Mouse (Mus musculus) cerebellum, postnatal 36 days (tissue): ENCODE results near the gene Six4.
"Not testable (repeated sequence)": the region's sequence is repeated elsewhere in the genome, so short reads cannot be mapped to it uniquely, and the experiment has no call there.

Experiments
- DNase-seq, 2 experiments: peaks; one replicate each; pipeline ENCODE4 v3.0.0; 2021 to 2022; ENCODE audit warnings: mixed read lengths in 2 of 2

Gene Six4

DNA sequence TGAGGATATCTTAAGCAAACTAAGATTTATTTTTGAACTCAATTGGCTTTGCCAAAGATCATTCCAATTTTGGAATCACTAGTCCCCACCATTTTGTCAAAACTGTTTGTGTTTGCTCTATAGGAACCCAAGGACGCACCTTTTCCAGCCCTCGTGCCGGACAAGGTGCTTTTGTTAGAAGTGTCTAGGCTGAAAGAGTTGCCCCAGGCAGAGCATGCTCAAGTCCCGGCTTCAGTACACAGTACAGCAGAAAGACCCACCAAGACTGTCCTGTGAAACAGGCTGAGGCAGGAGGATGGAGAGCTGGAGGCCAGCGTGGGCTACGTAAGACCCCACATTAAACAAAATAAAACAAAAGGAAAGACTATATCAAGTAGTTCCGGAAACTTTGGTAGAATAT is 26.2 kb downstream of the Six4 start:
- DNase-seq: no peak

DNA sequence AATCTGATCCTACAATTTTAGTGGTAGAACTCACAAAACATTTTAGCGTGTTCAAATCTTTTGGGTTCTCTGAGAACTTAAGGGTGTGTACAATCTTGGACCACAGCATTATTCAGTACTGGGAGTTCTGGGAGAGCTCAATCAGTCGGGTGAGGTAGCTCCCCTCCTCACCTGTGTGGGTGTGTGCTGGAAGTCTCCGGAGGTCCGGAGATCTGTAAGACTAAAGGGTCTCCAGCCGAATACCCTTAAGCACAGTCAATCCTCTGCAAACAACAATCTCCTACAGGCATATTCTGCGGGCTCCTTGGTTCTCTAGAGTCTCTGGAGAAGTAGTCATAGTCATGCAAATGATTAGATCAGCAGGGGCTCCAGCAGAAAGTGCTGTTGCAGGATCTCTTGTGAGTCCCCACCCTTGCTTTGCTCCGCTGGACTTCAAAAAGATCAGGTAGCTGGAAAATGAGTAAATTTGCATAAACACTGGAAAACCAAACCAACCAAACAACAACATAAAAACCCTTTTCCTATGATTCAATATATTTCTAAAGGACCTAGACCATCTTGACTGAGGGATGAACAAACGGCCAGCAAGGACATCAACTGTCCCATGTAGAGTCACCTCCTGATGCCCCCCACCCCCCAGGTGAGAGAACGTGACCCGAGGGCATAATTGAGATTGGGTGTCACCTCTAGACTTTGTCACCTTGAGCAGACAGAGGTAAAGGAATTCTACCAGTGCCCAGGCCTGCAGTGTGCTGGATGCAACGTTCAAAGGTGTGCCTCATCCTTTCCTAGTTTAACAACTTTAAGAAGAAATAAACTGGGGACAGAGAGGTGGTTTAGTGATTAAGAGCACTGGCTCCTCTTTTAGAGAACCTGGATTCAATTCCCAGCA is 27.3 kb downstream of the Six4 start:
- no peak for DNase-seq

DNA sequence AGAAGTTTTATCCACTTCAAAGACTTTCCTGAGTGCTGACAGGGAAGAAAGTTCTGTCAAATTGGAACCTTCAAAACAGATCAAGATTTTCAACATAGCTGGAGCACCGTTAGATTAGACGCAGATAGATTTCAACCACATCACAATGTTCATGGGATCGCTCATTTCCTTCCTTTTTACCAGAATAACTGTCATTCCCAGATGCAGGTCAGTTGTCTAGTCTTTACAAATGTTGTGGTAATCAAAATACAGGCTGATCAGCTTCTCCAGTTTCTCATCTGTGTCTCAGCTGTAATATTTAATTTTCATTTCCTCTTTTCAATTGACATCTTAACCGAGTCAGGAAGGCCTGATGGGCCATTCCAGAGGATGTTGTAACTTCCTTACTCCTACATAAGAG is 29.5 kb downstream of the Six4 start:
- DNase-seq: no peak

DNA sequence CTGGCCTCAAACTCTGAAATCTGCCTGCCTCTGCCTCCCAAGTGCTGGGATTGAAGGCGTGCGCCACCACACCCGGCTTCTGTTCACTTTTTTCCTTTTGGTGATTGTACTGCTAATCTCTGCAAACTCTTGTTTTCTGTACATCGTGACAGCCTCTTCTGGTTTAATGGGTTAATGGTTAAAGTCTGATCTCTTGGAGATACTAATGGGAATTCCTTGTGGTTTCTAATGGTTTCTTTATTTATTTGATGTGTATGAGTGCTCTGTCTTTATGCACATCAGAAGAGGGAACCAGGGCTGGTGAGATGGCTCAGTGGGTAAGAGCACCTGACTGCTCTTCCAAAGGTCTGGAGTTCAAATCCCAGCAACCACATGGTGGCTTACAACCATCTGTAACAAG is 31.4 kb downstream of the Six4 start:
- DNase-seq: not testable (repeated sequence)

DNA sequence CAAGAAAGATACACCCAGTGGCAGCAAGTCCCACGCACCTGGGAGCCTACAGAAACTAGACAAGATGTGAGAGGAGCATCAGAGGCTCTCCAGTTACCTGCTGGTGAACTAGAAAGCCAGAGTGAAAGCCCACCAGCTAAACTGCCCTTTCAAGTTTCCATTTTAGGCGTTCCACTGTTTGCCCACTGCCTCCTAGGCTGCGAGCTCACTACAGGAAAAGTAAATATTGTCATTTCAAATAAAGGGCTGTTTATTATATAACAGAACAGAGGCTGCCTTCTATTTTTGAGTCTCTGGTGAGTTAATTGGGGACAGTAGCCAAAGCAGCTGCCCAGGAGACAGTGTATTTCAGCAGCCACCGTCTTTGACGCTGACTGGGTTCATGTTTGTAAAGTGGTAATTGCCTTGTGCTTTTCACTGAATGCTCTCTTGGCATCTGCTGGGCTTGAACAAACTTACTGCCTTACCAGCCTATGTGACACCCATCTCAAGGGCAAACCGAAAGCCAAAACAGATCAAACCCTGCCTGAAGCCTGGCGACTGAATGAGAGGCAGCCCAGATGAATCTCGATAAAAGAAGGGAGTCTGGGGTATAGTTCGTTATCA is 52.3 kb downstream of the Six4 start:
- DNase-seq: no peak

DNA sequence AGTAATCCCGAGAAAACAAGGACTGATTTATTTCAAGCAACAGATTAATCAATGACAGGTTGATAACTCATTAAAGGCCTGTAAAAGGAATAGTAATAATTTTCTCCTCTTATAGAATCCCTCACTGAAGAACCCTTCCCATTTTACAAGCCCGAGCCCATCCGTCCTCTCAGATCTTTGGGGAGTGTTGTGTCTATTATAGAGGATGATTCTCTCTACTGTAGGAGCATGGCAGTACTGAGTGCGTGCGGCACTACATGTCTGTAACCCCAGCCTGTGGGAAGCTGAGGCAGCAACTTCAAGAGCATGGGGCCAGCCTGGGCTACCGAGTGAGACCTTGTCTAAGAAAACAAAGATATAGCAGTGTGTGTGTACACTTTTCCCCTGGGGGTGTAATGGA is 55.8 kb downstream of the Six4 start:
- DNase-seq: no peak

DNA sequence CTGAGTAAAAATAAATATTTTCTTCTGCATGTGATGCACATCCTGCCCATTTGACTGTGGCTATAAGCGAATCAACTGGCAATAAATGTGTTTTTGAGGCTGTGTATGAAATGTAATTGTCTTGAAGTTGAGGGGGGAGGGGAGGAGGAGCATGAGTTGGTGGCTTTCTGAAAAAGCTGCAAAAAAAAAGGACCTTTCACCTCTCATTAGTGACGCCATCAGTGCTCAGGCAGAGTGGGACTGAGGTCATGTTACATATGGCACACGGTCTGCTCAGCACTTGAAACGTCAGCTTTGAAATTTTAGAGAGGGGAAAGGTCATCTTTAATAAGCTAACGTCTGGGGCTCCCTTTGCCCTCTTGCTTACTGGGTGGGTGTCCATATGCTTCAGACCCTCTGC is 57.8 kb downstream of the Six4 start:
- no peak for DNase-seq

DNA sequence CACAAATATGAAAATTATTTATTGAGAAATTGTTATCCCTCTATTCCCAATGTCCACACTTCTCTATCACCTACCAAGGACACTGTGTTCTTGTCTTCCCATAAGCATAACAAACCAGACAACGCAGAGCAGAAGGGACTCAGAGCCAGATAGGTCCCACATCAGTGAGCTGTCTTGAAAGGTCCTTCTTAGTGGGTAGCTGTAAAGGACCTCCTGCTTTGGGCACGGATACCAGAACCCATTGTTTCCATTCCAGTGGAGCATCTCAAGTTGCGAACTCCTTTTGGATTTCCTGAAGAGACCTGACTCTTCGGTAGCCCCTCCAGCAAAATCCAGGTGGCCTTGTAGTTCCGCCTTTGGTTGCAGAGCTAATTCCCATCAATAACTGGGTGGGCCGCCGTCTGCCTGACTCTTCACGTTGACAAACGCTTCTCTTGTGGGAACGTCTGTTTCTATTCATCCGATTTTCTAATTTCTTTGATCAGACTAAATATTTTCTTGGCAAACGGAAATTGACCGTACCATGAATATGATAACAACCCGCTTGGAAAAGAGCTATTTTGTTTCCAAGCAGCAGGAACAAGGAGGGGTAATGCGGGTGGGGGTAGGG is 58.6 kb downstream of the Six4 start:
- DNase-seq: peak in 1 of 2 experiments; percentile 3

DNA sequence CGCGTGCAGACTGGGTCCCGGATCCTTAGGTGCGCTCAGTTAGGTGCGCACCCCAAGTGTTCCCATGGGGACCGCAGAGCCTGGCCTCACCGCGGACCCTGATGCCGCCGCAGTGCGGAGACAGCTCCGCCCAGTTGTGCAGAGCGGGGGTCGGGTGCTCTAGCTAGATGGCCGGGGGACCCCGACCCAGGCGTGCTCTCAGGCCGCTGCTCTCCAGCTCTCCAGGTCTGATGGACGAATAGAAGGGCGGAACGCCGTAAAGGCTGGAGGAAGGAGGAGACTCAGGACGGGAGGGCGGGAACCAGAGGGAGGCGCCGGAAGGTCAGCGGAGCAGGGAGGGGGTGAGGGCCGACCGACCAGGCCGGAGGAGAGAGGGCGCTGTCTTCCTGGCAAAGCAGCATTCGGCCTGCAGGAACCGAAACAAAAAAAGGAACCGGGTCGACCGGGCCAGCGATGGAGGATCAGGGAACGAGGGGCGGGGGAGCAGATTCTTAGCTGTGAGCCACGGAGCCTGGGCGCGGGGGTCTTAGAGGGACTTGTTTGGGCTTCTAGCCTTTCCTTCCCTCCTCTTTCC is 59.5 kb downstream of the Six4 start, which contains the start of gene Six1:
Gene Six1, minus strand, starts transcription at position 220 of the 574 bp plus-strand sequence.
- DNase-seq: peak; percentile 21 to 25

DNA sequence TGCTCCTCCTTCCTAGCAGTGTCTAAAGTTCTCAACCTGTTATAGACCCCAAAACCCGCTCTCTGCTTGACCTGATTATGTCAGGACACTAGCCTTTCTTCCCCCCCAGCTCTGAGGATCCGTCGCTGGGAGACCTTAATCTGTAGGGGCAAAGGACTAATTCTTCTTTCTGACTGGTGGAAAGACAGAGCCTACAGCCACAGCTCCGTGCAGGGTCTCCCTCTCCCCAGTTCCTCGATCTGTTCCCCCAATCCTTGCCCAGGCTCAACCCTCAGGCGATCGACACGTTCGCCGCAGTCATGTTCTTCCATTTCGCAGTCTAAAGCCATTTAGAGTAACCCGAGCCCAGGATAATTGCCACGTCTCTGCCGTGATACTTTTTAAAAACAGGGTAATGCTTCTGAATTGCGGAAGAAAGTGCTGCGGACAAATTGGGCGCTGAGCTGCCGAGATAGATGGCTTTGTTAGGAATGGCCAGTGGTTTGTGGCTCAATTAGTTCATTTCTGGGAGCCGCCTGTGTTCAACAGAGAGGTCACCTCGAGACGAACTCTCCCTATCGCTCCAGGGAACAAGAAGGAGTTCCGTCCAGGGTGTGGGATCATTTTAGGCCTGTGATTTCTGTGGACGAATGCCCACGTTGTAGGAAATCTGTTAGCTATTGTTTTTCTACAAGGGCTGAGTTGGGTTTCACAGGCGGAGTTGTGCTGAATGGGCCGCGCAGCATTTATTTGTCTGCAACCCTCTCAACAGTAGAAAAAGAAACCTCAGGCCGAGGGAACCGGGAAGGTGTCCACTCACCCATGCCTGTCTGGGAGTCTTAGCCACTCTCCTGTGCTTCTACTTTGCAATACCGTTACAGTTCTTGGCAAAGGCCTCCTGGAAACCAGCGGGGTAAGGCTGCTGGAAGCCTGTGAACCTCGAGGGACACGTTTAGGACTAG is 60.3 kb downstream of the Six4 start:
- peak in 1 of 2 experiments; percentile 22 for DNase-seq

DNA sequence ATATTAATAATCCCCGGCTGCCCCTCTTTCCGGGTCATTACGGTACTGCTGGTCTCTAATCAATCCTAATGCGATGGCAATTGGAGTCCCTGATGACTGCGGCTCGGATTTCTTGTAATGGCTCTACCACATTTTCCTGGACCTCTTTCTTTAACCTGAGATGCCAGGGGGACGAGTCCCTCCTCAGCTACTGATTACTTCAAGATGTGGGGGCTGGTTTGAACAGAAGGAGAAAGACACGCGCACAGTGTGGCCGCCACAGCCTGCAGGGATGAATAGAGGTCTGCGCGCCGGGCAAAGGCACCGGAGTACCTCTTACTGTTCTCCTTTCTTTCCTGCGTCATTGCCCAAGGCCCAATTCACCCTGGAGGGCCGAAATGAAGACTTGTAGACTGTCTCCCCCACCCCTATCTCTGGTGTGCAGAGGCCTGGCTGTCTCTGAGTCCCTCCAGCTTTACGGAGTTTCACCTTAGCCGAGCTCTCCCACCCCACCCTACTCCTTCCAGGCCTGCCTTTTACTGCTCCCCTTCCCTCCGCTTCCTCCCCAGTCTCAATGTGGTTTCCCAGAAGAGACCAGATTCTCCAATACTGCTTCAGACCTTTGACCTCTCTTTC is 61.1 kb downstream of the Six4 start:
- DNase-seq: no peak

DNA sequence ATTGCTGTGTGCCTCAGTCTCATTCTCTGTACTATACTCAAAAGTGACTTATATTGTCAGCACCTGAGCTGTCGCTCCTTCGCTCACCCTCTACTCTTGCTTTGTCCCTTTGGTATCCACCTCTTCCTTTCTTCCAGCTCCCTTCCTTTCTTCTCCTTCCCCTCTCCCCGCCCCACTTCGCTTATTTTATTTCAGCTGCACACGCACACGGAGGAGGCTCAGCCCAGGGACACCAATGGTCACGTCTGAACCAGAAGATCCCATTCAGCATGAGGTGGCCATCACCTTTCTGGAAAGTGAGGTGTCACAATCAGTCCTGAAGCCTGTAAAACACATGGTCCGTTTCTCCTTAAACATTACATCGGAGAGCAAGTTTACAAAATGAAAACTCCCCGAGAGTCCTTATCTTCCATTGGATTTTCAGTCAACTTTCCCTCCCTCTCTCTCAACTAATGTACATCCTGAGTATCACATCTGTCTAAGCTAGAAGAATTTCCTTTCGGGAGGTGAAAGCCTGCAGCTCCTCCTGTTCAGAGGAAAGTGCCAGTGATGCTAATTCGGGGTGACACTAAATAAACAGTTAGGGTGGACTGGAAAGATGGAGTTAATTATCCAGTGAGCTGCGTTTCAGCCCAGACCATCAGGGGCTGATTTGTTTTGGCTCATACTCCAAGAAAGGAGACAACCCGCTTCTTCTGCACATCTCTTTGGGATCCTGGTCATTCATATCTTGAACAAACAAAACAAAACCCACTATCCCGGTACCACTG is 62.3 kb downstream of the Six4 start:
- DNase-seq: no peak

DNA sequence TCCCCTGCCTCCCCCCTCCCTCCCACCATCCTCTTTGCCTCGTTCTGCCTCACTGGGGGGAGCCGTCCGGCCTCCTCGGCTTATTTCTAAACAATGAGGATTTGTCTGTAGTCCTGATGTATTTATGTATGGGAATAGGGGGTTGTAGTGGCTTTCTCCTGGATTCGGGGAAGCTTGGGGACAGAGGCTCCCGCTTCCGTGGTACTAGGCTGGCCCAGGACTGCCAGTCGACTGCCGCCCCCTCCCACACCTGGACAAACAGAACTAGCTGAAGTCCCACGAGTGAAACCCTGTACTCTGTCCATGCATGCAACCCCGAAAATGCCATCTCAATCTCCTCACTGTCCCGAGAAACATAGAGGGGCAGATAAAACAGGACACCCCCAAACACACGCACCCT is 63.0 kb downstream of the Six4 start:
- no peak for DNase-seq
